Mouse (Mus musculus) 3T3-L1 (cell line): ENCODE results near the gene Gm21865.
"Not testable (repeated sequence)": the region's sequence is repeated elsewhere in the genome, so short reads cannot be mapped to it uniquely, and the experiment has no call there.

Experiments used
- DNase-seq: peaks from one replicate; pipeline ENCODE4 v3.0.0-alpha.2; 2015; ENCODE audit warnings: low read depth, low spot score

Gm21865 gene

GRCm38 (mm10) chrY:40316803-40317202, at the start of gene Gm21865:
TSS of gene Gm21865 (minus strand) at chrY:40316903.
- not testable (repeated sequence) for DNase-seq
